Mouse (Mus musculus): ENCODE data around the gene Lrrc28. TPM values are rescaled to one million over a fixed set of nuclear protein-coding genes. Genes with fewer than 3 reads are reported as not detected.

Lrrc28 gene
- total and polyA plus RNA-seq, 2 experiments from 2014 or later, result 22.6 to 48.5 TPM

DNA sequence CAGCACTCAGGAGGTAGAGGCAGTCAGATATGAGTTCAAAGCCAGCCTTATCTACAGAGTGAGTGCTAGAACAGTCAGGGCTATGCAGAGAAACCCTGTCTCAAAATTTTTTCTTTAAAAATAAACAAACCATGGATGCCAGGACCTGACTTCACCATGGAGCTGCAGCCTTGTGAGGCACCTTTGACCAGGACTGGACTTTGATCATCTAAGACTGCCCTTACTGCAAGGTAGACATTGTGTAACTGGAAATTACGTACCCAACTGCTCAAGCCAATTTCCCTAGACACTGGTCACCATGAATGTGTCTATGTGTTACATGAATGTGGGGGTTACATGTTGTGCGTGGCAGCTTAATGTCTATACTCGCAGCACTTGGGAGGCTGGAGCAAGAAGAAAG, 10.9 kb downstream of the Lrrc28 start:
- H3K36me3 ChIP-seq (ENCODE audit: insufficient read depth, low read length), result no peaks in the 10 kb centered on the region
- no peaks in the 10 kb centered on the region for H3K9me3 ChIP-seq (ENCODE audit: low read length)
- ATAC-seq (no peak), DNase-seq (ENCODE audit: low spot score) (no peak)
- H3K4me2 ChIP-seq (ENCODE audit: low read depth, low read length), result no peak overlapping the region
- no peaks in the 10 kb centered on the region for H3K4me1 ChIP-seq (ENCODE audit: insufficient read depth, low read length)
- H3K27ac ChIP-seq, result no peak overlapping the region
- TF ChIP-seq CTCF (IDR thresholded peaks at IDR 0.05; ENCODE audit: low read depth), result no peak
- 95% methylated on average over 3 of the region's 3 CpGs for WGBS
- H3K9ac ChIP-seq (replicated peaks; ENCODE audit: low read length), result no peak overlapping the region
- H3K27me3 ChIP-seq (ENCODE audit: insufficient read depth, low read length), result no peaks in the 10 kb centered on the region
- H3K4me3 ChIP-seq (ENCODE audit: low read length), result no peak overlapping the region

DNA sequence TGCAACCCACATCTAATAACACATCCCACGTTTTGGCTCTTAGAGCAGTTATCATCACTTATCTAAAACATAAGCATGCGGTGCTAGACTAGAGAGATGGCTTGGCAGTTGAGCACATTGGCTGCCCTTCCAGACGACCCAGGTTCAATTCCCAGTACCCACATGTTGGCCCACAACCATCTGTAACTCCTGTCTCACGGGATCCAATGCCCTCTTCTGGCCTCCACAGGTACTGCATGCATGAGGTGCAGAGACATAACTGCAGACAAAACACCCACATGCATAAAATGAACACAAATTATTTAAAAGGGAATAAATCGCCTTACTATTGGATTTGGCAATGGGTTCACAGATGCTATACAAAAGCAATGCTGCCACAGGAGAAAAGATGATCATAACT, 12.7 kb downstream of the Lrrc28 start:
- ATAC-seq, result no peak

DNA sequence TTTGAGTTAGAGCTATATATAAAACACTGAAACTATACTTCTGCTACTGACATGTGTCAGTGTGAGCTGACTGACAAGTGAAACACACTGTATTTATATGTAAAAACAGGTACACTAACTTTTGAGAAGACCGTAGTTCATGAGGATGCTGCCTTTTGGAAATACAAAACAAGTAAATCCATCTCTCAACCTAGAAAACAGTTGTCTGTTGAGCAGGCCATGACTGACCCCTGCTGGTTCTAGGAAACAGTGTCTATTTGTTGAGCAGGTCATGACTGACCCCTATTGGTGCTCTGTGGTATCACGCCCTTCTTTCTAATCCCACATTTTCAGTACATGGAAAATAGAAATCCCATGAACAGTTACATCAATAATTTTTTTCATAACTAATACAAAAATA, 14.3 kb downstream of the Lrrc28 start:
- Histone ChIP-seq H3K9me3 (ENCODE audit: low read length) (no peaks in the 10 kb centered on the region), H3K9ac (replicated peaks; ENCODE audit: low read length) (no peak overlapping the region), H3K27me3 (ENCODE audit: insufficient read depth, low read length) (no peaks in the 10 kb centered on the region), H3K4me1 (ENCODE audit: insufficient read depth, low read length) (no peaks in the 10 kb centered on the region), H3K36me3 (ENCODE audit: insufficient read depth, low read length) (no peaks in the 10 kb centered on the region), H3K4me3 (ENCODE audit: low read length) (no peak overlapping the region), H3K4me2 (ENCODE audit: low read depth, low read length) (no peak overlapping the region), H3K27ac (no peak overlapping the region)
- DNase-seq (ENCODE audit: low spot score) (peak; percentile 93), ATAC-seq (peak; percentile 80)
- peak; percentile 100 for TF ChIP-seq CTCF (IDR thresholded peaks at IDR 0.05; ENCODE audit: low read depth)
- 13% methylated on average over 2 of the region's 2 CpGs for WGBS

More for the DNA sequence above, 12.7 kb downstream of the Lrrc28 start:
- no peak overlapping the region for H3K27ac ChIP-seq
- H3K4me2 ChIP-seq (ENCODE audit: low read depth, low read length), result no peak overlapping the region
- H3K36me3 ChIP-seq (ENCODE audit: insufficient read depth, low read length), result no peaks in the 10 kb centered on the region
- no peaks in the 10 kb centered on the region for H3K27me3 ChIP-seq (ENCODE audit: insufficient read depth, low read length)
- TF ChIP-seq CTCF (IDR thresholded peaks at IDR 0.05; ENCODE audit: low read depth), result peak; percentile 59
- H3K4me3 ChIP-seq (ENCODE audit: low read length), result no peak overlapping the region
- no peak overlapping the region for H3K9ac ChIP-seq (replicated peaks; ENCODE audit: low read length)
- DNase-seq (ENCODE audit: low spot score), result no peak
- H3K4me1 ChIP-seq (ENCODE audit: insufficient read depth, low read length), result no peaks in the 10 kb centered on the region
- 83% methylated on average over 5 of the region's 5 CpGs for WGBS
- H3K9me3 ChIP-seq (ENCODE audit: low read length), result no peaks in the 10 kb centered on the region

DNA sequence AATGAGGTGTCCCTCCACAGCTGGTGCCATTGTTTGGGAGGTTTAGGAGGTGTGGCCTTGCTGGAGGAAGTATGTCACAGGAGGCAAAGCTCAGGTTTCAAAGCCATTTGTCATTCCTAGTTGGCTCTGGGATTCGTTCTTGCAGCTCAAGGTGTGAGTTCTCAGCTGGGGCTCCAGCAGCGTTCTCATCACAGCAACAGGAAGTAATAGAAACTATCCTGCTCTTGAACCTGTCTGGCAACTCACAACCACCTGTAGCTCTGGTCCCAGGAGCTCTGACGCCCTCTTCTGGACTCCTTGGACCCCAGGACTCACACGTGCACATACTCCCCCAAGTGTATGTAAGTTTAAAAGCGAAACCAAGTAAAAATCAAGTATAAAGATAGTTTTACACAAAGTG, 15.4 kb downstream of the Lrrc28 start:
- ATAC-seq, result no peak
- no peaks in the 10 kb centered on the region for H3K27me3 ChIP-seq (ENCODE audit: insufficient read depth, low read length)
- H3K4me2 ChIP-seq (ENCODE audit: low read depth, low read length), result no peak overlapping the region
- H3K9ac ChIP-seq (replicated peaks; ENCODE audit: low read length), result no peak overlapping the region
- no peaks in the 10 kb centered on the region for H3K9me3 ChIP-seq (ENCODE audit: low read length)
- TF ChIP-seq CTCF (IDR thresholded peaks at IDR 0.05; ENCODE audit: low read depth), result peak; percentile 13; the same call in 1 of the 2 replicates
- H3K27ac ChIP-seq, result no peak overlapping the region
- H3K4me1 ChIP-seq (ENCODE audit: insufficient read depth, low read length), result no peaks in the 10 kb centered on the region
- 62% methylated on average over 5 of the region's 5 CpGs for WGBS
- DNase-seq (ENCODE audit: low spot score), result no peak
- H3K4me3 ChIP-seq (ENCODE audit: low read length), result no peak overlapping the region
- H3K36me3 ChIP-seq (ENCODE audit: insufficient read depth, low read length), result no peaks in the 10 kb centered on the region

DNA sequence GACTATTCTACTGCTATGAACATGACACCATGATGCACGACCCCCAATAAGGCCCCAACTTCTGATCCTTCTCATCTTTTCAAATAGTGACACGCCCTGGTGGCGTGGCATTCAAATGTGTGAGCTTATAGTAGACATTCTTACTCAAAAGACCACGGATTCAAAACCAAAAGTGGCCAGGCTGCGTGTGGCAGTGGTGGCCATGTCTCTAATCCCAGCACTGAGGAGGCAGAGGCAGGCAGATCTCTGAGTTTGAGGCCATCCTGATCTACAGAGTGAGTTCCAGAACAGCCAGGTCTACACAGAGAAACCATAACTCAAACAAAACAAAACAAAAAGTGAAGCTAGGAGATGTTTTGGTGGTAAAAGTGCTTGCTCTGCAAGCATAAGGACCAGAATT, 18.4 kb downstream of the Lrrc28 start:
- WGBS, result 89% methylated on average over 5 of the region's 5 CpGs
- no peak for DNase-seq (ENCODE audit: low spot score)
- TF ChIP-seq CTCF (IDR thresholded peaks at IDR 0.05; ENCODE audit: low read depth), result no peak
- Histone ChIP-seq H3K9ac (replicated peaks; ENCODE audit: low read length) (no peak overlapping the region), H3K27ac (no peak overlapping the region), H3K4me1 (ENCODE audit: insufficient read depth, low read length) (no peaks in the 10 kb centered on the region), H3K4me2 (ENCODE audit: low read depth, low read length) (no peak overlapping the region), H3K36me3 (ENCODE audit: insufficient read depth, low read length) (no peaks in the 10 kb centered on the region), H3K4me3 (ENCODE audit: low read length) (no peak overlapping the region), H3K9me3 (ENCODE audit: low read length) (no peaks in the 10 kb centered on the region), H3K27me3 (ENCODE audit: insufficient read depth, low read length) (no peaks in the 10 kb centered on the region)
- no peak for ATAC-seq

- no peak overlapping the region for H3K27ac ChIP-seq
These were observed 22.9 kb downstream of the Lrrc28 start for GRCm38 (mm10) chr7:67622151-67622550.

DNA sequence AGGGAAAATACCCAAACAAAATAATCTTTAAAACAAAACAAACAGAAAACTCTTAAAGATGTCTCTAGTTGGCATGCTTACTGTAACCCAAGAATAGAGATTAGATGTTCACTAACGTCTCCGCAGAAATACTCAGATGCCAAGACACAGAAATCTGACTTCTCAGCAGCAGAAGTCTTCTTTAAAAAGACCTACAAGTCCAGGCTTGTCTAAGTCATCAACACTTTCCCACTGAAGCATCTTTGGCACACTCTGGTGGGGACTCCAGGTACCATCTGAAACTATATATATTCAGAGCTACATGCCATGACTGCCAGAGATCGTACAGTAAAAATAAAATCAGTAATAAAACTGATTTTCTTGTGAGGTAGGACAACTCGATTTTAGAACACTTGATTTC, 25.2 kb downstream of the Lrrc28 start:
- ATAC-seq (0 out of 2 replicates have a peak, but pooled peaks have one; percentile 66), DNase-seq (ENCODE audit: low spot score) (peak; percentile 76)
- WGBS, result 72% methylated on average over 4 of the region's 4 CpGs
- H3K4me1 ChIP-seq (ENCODE audit: insufficient read depth, low read length), result no peaks in the 10 kb centered on the region
- no peaks in the 10 kb centered on the region for H3K36me3 ChIP-seq (ENCODE audit: insufficient read depth, low read length)
- H3K9me3 ChIP-seq (ENCODE audit: low read length), result no peaks in the 10 kb centered on the region
- no peak overlapping the region for H3K4me3 ChIP-seq (ENCODE audit: low read length)
- no peak overlapping the region for H3K9ac ChIP-seq (replicated peaks; ENCODE audit: low read length)
- TF ChIP-seq CTCF (IDR thresholded peaks at IDR 0.05; ENCODE audit: low read depth), result peak; percentile 74
- H3K4me2 ChIP-seq (ENCODE audit: low read depth, low read length), result no peak overlapping the region
- H3K27me3 ChIP-seq (ENCODE audit: insufficient read depth, low read length), result no peaks in the 10 kb centered on the region
- H3K27ac ChIP-seq, result no peak overlapping the region

More at GRCm38 (mm10) chr7:67622151-67622550, 22.9 kb downstream of the Lrrc28 start:
- no peaks in the 10 kb centered on the region for H3K27me3 ChIP-seq (ENCODE audit: insufficient read depth, low read length)
- H3K4me3 ChIP-seq (ENCODE audit: low read length), result no peak overlapping the region
- no peak overlapping the region for H3K9ac ChIP-seq (replicated peaks; ENCODE audit: low read length)
- no peaks in the 10 kb centered on the region for H3K36me3 ChIP-seq (ENCODE audit: insufficient read depth, low read length)
- no peak overlapping the region for H3K4me2 ChIP-seq (ENCODE audit: low read depth, low read length)
- 70% methylated on average over 3 of the region's 3 CpGs for WGBS
- ATAC-seq, result no peak
- no peak for DNase-seq (ENCODE audit: low spot score)
- no peak for TF ChIP-seq CTCF (IDR thresholded peaks at IDR 0.05; ENCODE audit: low read depth)
- H3K4me1 ChIP-seq (ENCODE audit: insufficient read depth, low read length), result no peaks in the 10 kb centered on the region
- H3K9me3 ChIP-seq (ENCODE audit: low read length), result no peaks in the 10 kb centered on the region

All from hindbrain, postnatal 0 days (tissue).